Mouse (Mus musculus) hindbrain, embryonic 14.5 days (tissue): ENCODE measurements around the gene Pdpr. TPM values are rescaled to one million over a fixed set of nuclear protein-coding genes. Genes with fewer than 3 reads are reported as not detected.
"Not testable (repeated sequence)": the region's sequence is repeated elsewhere in the genome, so short reads cannot be mapped to it uniquely, and the experiment has no call there.

Experiments
- ATAC-seq: fragments of 200-750 bp; cut with Nextera tagmentation; 2 replicates; pipeline ENCODE4 v1.8.0; 2017; ENCODE audit warnings: moderate number of reproducible peaks, mild to moderate bottlenecking, moderate TSS enrichment, moderate library complexity; ENCODE audit not compliant: low FRiP score
- DNase-seq: peaks from one replicate; pipeline ENCODE4 v3.0.0-alpha.2; 2015; ENCODE audit warnings: low spot score
- H3K27ac ChIP-seq: fragments of 300-500 bp; sonication (generic); 2 replicates; pipeline ENCODE4 v1.5.1; 2014; ENCODE audit warnings: mild to moderate bottlenecking, moderate library complexity
- H3K27me3 ChIP-seq: fragments of 300-500 bp; sonication (generic); 2 replicates; pipeline ENCODE4 v1.6.1; 2014; ENCODE audit warnings: mild to moderate bottlenecking, low read length, mixed read lengths; ENCODE audit not compliant: control insufficient read depth, insufficient read depth
- H3K36me3 ChIP-seq: fragments of 300-500 bp; sonication (generic); replicated peaks from 2 replicates; pipeline ENCODE4 v1.6.1; 2014; ENCODE audit not compliant: control insufficient read depth, insufficient read depth
- H3K4me1 ChIP-seq: fragments of 300-500 bp; sonication (generic); replicated peaks from 2 replicates; pipeline ENCODE4 v1.6.1; 2014; ENCODE audit warnings: antibody characterized with exemption, low read length, mixed read lengths; ENCODE audit not compliant: control insufficient read depth, insufficient read depth
- H3K4me2 ChIP-seq: fragments of 300-500 bp; sonication (generic); replicated peaks from 2 replicates; pipeline ENCODE4 v1.6.1; 2014; ENCODE audit warnings: mild to moderate bottlenecking, moderate library complexity
- H3K4me3 ChIP-seq: fragments of 300-500 bp; sonication (generic); replicated peaks from 2 replicates; pipeline ENCODE4 v1.5.1; 2014; ENCODE audit warnings: mild to moderate bottlenecking, low read length
- H3K9ac ChIP-seq: fragments of 300-500 bp; sonication (generic); 2 replicates; pipeline ENCODE4 v1.6.1; 2014
- H3K9me3 ChIP-seq: fragments of 300-500 bp; sonication (generic); 2 replicates; pipeline ENCODE4 v1.6.1; 2016; ENCODE audit warnings: low read length; ENCODE audit not compliant: control insufficient read depth
- WGBS: fragments of 180-500 bp; shearing (Covaris S2); extraction: QIAGEN DNeasy Blood & Tissue Kit; methylation state at CpG from one replicate; pipeline ENCODE4 v1.1.7; 2014; 5-methylcytosine and 5-hydroxymethylcytosine counted together
- polyA plus RNA-seq: library from polyadenylated mRNA; unstranded; fragments of >200 nt; fragmentation: Nextera tagmentation; extraction: Ambion mirVana; gene quantifications from 2 replicates; pipeline ENCODE4 v1.2.1, GENCODE M21; 2014

Pdpr gene
- polyA plus RNA-seq, 1 experiment from 2014 or later: 8.4 TPM

- no peaks in the 10 kb centered on the region for H3K27me3 ChIP-seq
- no peak overlapping the region for H3K4me2 ChIP-seq
- no peak overlapping the region for H3K27ac ChIP-seq
- ATAC-seq: no peak
- H3K9me3 ChIP-seq: no peaks in the 10 kb centered on the region
- H3K9ac ChIP-seq: no peak overlapping the region
- 38% methylated on average over 6 of the region's 6 CpGs for WGBS
- no peak for DNase-seq
- no peaks in the 10 kb centered on the region for H3K36me3 ChIP-seq
- H3K4me3 ChIP-seq: no peak overlapping the region
- H3K4me1 ChIP-seq: no peaks in the 10 kb centered on the region; the same call in 1 of the 2 replicates
Measured at GRCm38 (mm10) chr8:111079861-111080271, 14.6 kb upstream of the Pdpr start.

- Histone ChIP-seq H3K27ac (no peak overlapping the region), H3K4me3 (no peak overlapping the region), H3K9me3 (no peaks in the 10 kb centered on the region), H3K27me3 (no peaks in the 10 kb centered on the region), H3K9ac (no peak overlapping the region), H3K36me3 (no peaks in the 10 kb centered on the region), H3K4me1 (no peaks in the 10 kb centered on the region; the same call in 1 of the 2 replicates), H3K4me2 (no peak overlapping the region)
- 47% methylated on average over 12 of the region's 12 CpGs for WGBS
- no peak for DNase-seq
- no peak for ATAC-seq
Measured at GRCm38 (mm10) chr8:111081580-111082258, 12.7 kb upstream of the Pdpr start.

GRCm38 (mm10) chr8:111083936-111084335 is 10.5 kb upstream of the Pdpr start:
- 92% methylated on average over 5 of the region's 5 CpGs for WGBS
- ATAC-seq: not testable (repeated sequence)

GRCm38 (mm10) chr8:111090126-111090525 is 4.3 kb upstream of the Pdpr start:
- Histone ChIP-seq H3K27ac (no peak overlapping the region), H3K4me3 (no peak overlapping the region), H3K36me3 (no peaks in the 10 kb centered on the region), H3K9me3 (no peaks in the 10 kb centered on the region), H3K4me1 (peaks cover under 1% of the 10 kb centered on the region; the same call in 1 of the 2 replicates), H3K27me3 (no peaks in the 10 kb centered on the region), H3K9ac (no peak overlapping the region), H3K4me2 (no peak overlapping the region)
- WGBS: 0% methylated on average over 2 of the region's 2 CpGs
- DNase-seq (peak; percentile 85), ATAC-seq (no peak)

More at GRCm38 (mm10) chr8:111083936-111084335, 10.5 kb upstream of the Pdpr start:
- not testable (repeated sequence) for H3K27ac ChIP-seq, H3K4me3 ChIP-seq, H3K4me1 ChIP-seq, H3K9me3 ChIP-seq, DNase-seq, H3K4me2 ChIP-seq, H3K9ac ChIP-seq, H3K27me3 ChIP-seq, H3K36me3 ChIP-seq

- ATAC-seq (no peak), DNase-seq (no peak)
- Histone ChIP-seq H3K27ac (no peak overlapping the region), H3K9ac (no peak overlapping the region), H3K27me3 (no peaks in the 10 kb centered on the region), H3K4me3 (no peak overlapping the region), H3K36me3 (no peaks in the 10 kb centered on the region), H3K9me3 (no peaks in the 10 kb centered on the region), H3K4me2 (no peak overlapping the region), H3K4me1 (peaks cover 9% of the 10 kb centered on the region)
- WGBS: 79% methylated on average over 7 of the region's 7 CpGs
Measured at GRCm38 (mm10) chr8:111091706-111092105, 2.7 kb upstream of the Pdpr start.

GRCm38 (mm10) chr8:111092326-111092725 is 2.1 kb upstream of the Pdpr start, which contains the start of gene Clec18a:
Gene Clec18a (minus strand): TSS chr8:111092426.
- not testable (repeated sequence) for H3K27ac ChIP-seq, H3K27me3 ChIP-seq, H3K9me3 ChIP-seq, H3K4me2 ChIP-seq, H3K9ac ChIP-seq, DNase-seq, H3K4me1 ChIP-seq, ATAC-seq, H3K36me3 ChIP-seq, H3K4me3 ChIP-seq
- WGBS: 92% methylated on average over 4 of the region's 6 CpGs

GRCm38 (mm10) chr8:111094719-111095302 is 381 bp downstream of the Pdpr start:
- not testable (repeated sequence) for H3K9me3 ChIP-seq, H3K27me3 ChIP-seq, ATAC-seq, H3K4me1 ChIP-seq, H3K36me3 ChIP-seq, DNase-seq
- 1% methylated on average over 55 of the region's 69 CpGs for WGBS
- Histone ChIP-seq H3K4me3 (peak overlapping the region; percentile 61), H3K9ac (peak overlapping the region; percentile 68), H3K4me2 (peak overlapping the region; percentile 76), H3K27ac (peak overlapping the region; percentile 38)

GRCm38 (mm10) chr8:111114891-111115290 is 20.5 kb downstream of the Pdpr start:
- Histone ChIP-seq H3K4me2 (no peak overlapping the region), H3K4me3 (no peak overlapping the region), H3K27ac (no peak overlapping the region), H3K9ac (no peak overlapping the region), H3K9me3 (no peaks in the 10 kb centered on the region), H3K27me3 (no peaks in the 10 kb centered on the region), H3K36me3 (peaks cover 79% of the 10 kb centered on the region), H3K4me1 (no peaks in the 10 kb centered on the region)
- DNase-seq (no peak), ATAC-seq (no peak)
- 94% methylated on average over 5 of the region's 5 CpGs for WGBS

- Histone ChIP-seq H3K4me3 (no peak overlapping the region), H3K9me3 (no peaks in the 10 kb centered on the region), H3K9ac (no peak overlapping the region), H3K27ac (no peak overlapping the region), H3K4me2 (no peak overlapping the region), H3K27me3 (no peaks in the 10 kb centered on the region), H3K36me3 (peaks cover 93% of the 10 kb centered on the region), H3K4me1 (no peaks in the 10 kb centered on the region)
- ATAC-seq: no peak
- DNase-seq: no peak
- 90% methylated on average over 3 of the region's 3 CpGs for WGBS
Measured at GRCm38 (mm10) chr8:111119481-111119880, 25.1 kb downstream of the Pdpr start.
